In the genomic region with DNA sequence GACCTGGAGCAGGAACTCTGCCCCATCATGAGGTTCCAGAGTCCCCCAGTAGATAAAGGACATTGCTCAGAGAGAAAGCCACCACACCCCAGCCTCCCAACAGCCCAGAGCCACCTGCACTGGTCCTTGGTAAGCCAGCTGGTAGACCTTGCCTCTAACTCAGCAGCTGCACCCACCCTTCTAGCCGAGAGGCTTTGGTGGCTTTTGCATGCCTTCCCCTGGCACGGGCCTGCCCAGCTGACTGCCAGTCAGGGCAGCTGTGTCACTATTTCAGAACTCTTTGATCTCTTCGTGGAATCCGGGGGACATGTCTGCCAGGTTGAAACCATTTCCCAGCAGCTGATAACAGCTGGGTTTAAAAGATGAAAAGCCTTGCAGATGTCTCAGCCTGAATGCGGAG, we compare ENCODE assay signal across 18 mouse cellular contexts.
DNase-seq lines count a peak whose midpoint lies in the region; ATAC-seq and TF ChIP-seq lines count a peak whose summit lies in the region.
"Had no signal": no experiment of that assay in that cellular context is flagged by ENCODE, and none has a peak within 500 bp of the region (broad histone marks: within the 10 kb centered on the region; RNA-seq: fewer than 3 reads in every experiment).

No protein-coding gene starts in this region.

- no peaks in the 10 kb centered on the region for H3K9me3 ChIP-seq in hindbrain, postnatal 0 days (ENCODE audit: low read length)
- H3K9me3 ChIP-seq in hindbrain, embryonic 11.5 days (ENCODE audit: control insufficient read depth, low read length): no peaks in the 10 kb centered on the region
- no peaks in the 10 kb centered on the region for H3K9me3 ChIP-seq in limb, embryonic 10.5 days (replicated peaks)
- H3K9me3 ChIP-seq: embryonic facial prominence, embryonic 13.5 days; neural tube, embryonic 15.5 days had no signal

- H3K4me2 ChIP-seq in hindbrain, postnatal 0 days (ENCODE audit: low read depth, low read length): no peak overlapping the region
- H3K4me2 ChIP-seq in hindbrain, embryonic 11.5 days (replicated peaks; ENCODE audit: low read depth, low read length): no peak overlapping the region
- H3K4me2 ChIP-seq: embryonic facial prominence, embryonic 13.5 days; limb, embryonic 12.5 days; neural tube, embryonic 15.5 days had no signal

- H3K9ac ChIP-seq in hindbrain, postnatal 0 days (replicated peaks; ENCODE audit: low read length): no peak overlapping the region
- H3K9ac ChIP-seq in hindbrain, embryonic 11.5 days (ENCODE audit: low read depth, low read length): no peak overlapping the region
- H3K9ac ChIP-seq: embryonic facial prominence, embryonic 13.5 days; limb, embryonic 12.5 days; neural tube, embryonic 15.5 days had no signal

- H3K4me3 ChIP-seq in hindbrain, postnatal 0 days (ENCODE audit: low read length): no peak overlapping the region
- H3K4me3 ChIP-seq in hindbrain, embryonic 11.5 days (ENCODE audit: low read depth, low read length): no peak overlapping the region
- H3K4me3 ChIP-seq in thymus, adult 2 months (ENCODE audit: control insufficient read depth, insufficient read depth, low read length): no peak overlapping the region
- H3K4me3 ChIP-seq in limb, embryonic 10.5 days: no peak overlapping the region
- H3K4me3 ChIP-seq: embryonic facial prominence, embryonic 13.5 days; heart, adult 2 months; limb, embryonic 12.5 days; neural tube, embryonic 15.5 days had no signal

- no peak for TF ChIP-seq POLR2A in thymus, adult 2 months (IDR thresholded peaks at IDR 0.05; ENCODE audit: control insufficient read depth, extremely low read depth, insufficient read depth, low read length, poor library complexity)

- no peak for TF ChIP-seq CTCF in hindbrain, postnatal 0 days (IDR thresholded peaks at IDR 0.05; ENCODE audit: low read depth)
- TF ChIP-seq CTCF in thymus, adult 2 months (IDR thresholded peaks at IDR 0.05; ENCODE audit: borderline replicate concordance, control insufficient read depth, extremely low read depth, insufficient read depth, low read length, poor library complexity): no peak

- 0 out of 2 replicates have a peak, but pooled peaks have one; percentile 40 for ATAC-seq in hindbrain, postnatal 0 days
- no peak for ATAC-seq in hindbrain, embryonic 11.5 days (ENCODE audit: low FRiP score)
- ATAC-seq: CD4-positive, CD25-positive, alpha-beta regulatory T cell, adult 4 months; hindbrain, embryonic 16.5 days had no signal

- no peaks in the 10 kb centered on the region for H3K4me1 ChIP-seq in hindbrain, postnatal 0 days (ENCODE audit: insufficient read depth, low read length)
- no peaks in the 10 kb centered on the region for H3K4me1 ChIP-seq in hindbrain, embryonic 11.5 days (replicated peaks; ENCODE audit: control insufficient read depth, insufficient read depth, low read length)
- H3K4me1 ChIP-seq in thymus, adult 2 months (replicated peaks; ENCODE audit: control insufficient read depth, insufficient read depth, low read length): no peaks in the 10 kb centered on the region
- H3K4me1 ChIP-seq in limb, embryonic 10.5 days: peaks cover 23% of the 10 kb centered on the region

- WGBS in hindbrain, postnatal 0 days: 52% methylated on average over 5 of the region's 5 CpGs
- WGBS in hindbrain, embryonic 11.5 days: 80% methylated on average over 5 of the region's 5 CpGs
- 9% methylated on average over 5 of the region's 5 CpGs for WGBS in thymus, adult 2 months
- 23% methylated on average over 5 of the region's 5 CpGs for WGBS in limb, embryonic 10.5 days

- H3K27ac ChIP-seq in hindbrain, postnatal 0 days: no peak overlapping the region
- H3K27ac ChIP-seq in hindbrain, embryonic 11.5 days (ENCODE audit: low read depth, low read length): no peak overlapping the region
- no peak overlapping the region for H3K27ac ChIP-seq in thymus, adult 2 months (ENCODE audit: control insufficient read depth, insufficient read depth, low read length)
- H3K27ac ChIP-seq in limb, embryonic 10.5 days: 0 out of 2 replicates have a peak overlapping the region, but pooled peaks have one; percentile 2
- H3K27ac ChIP-seq: embryonic facial prominence, embryonic 13.5 days; heart, adult 2 months; limb, embryonic 12.5 days; neural tube, embryonic 15.5 days had no signal

- no peaks in the 10 kb centered on the region for H3K36me3 ChIP-seq in hindbrain, postnatal 0 days (ENCODE audit: insufficient read depth, low read length)
- H3K36me3 ChIP-seq in hindbrain, embryonic 11.5 days (ENCODE audit: control insufficient read depth, insufficient read depth, low read length): no peaks in the 10 kb centered on the region
- H3K36me3 ChIP-seq in thymus, adult 2 months (ENCODE audit: control insufficient read depth, insufficient read depth, low read length): no peaks in the 10 kb centered on the region
- H3K36me3 ChIP-seq in limb, embryonic 10.5 days: no peaks in the 10 kb centered on the region
- H3K36me3 ChIP-seq: embryonic facial prominence, embryonic 13.5 days; limb, embryonic 12.5 days; neural tube, embryonic 15.5 days had no signal

- DNase-seq in hindbrain, postnatal 0 days (ENCODE audit: low spot score): no peak
- DNase-seq in hindbrain, embryonic 11.5 days (ENCODE audit: low spot score): no peak
- peak; percentile 61 for DNase-seq in thymus, postnatal 0 days (ENCODE audit: low spot score)
- no peak for DNase-seq in thymus, adult 2 months
- no peak for DNase-seq in limb, embryonic 10.5 days (ENCODE audit: low spot score)
- no peak for DNase-seq in kidney, postnatal 36 days
- DNase-seq in cerebellum, postnatal 4 days (ENCODE audit: low spot score in 2 of 2): no peak
- DNase-seq: cerebellum, adult 18-20 months; heart, adult 2 months; heart, postnatal 14 days; kidney, adult 9 months; retina, postnatal 1 day; spleen, adult 18-20 months had no signal

- no peaks in the 10 kb centered on the region for H3K27me3 ChIP-seq in hindbrain, postnatal 0 days (ENCODE audit: insufficient read depth, low read length)
- no peaks in the 10 kb centered on the region for H3K27me3 ChIP-seq in hindbrain, embryonic 11.5 days (ENCODE audit: control insufficient read depth, insufficient read depth, low read length)
- H3K27me3 ChIP-seq in thymus, adult 2 months (ENCODE audit: control insufficient read depth, insufficient read depth, low read length): no peaks in the 10 kb centered on the region
- no peaks in the 10 kb centered on the region for H3K27me3 ChIP-seq in limb, embryonic 10.5 days (ENCODE audit: low read depth, poor library complexity, severe bottlenecking)
- H3K27me3 ChIP-seq: embryonic facial prominence, embryonic 13.5 days; limb, embryonic 12.5 days; neural tube, embryonic 15.5 days had no signal
